Mouse (Mus musculus) embryonic stem cell, embryonic (primary cell): ENCODE measurements around the gene Tmem17.

ENCODE experiments used
- CTCF ChIA-PET, 4 experiments: fragments of 300-600 bp in 2 of 4; fragments of 350-600 bp in 2 of 4; sonication (Branson Sonifier 250); formaldehyde crosslinking; loops; one replicate each; lab custom pipeline; 2022; ENCODE audit warnings: inconsistent platforms in 2 of 4; lab: Charles Lee
- POLR2A ChIA-PET, 4 experiments: fragments of 300-600 bp in 2 of 4; fragments of 350-600 bp in 2 of 4; sonication (Branson Sonifier 250); formaldehyde crosslinking; loops; one replicate each; lab custom pipeline; 2022; ENCODE audit warnings: antibody characterized with exemption in 4 of 4, inconsistent platforms in 1 of 4; lab: Charles Lee

The Tmem17 gene

GRCm38 (mm10) chr11:22512038-22513001 is at the start of gene Tmem17:
Gene Tmem17, plus strand, starts transcription at chr11:22512088.
- CTCF ChIA-PET: interaction anchor here in 1 of 4 experiments (0.7 kb wide), 1 partner anchor 32 kb away, joined by 3 read pairs; no protein-coding TSS in a partner anchor
- POLR2A ChIA-PET: interaction anchor here in 3 of 4 experiments (0.6 to 3.1 kb wide), 12 partner anchors 8 to 226 kb away, joined by 3 to 13 read pairs (median 4); no protein-coding TSS in a partner anchor

DNA sequence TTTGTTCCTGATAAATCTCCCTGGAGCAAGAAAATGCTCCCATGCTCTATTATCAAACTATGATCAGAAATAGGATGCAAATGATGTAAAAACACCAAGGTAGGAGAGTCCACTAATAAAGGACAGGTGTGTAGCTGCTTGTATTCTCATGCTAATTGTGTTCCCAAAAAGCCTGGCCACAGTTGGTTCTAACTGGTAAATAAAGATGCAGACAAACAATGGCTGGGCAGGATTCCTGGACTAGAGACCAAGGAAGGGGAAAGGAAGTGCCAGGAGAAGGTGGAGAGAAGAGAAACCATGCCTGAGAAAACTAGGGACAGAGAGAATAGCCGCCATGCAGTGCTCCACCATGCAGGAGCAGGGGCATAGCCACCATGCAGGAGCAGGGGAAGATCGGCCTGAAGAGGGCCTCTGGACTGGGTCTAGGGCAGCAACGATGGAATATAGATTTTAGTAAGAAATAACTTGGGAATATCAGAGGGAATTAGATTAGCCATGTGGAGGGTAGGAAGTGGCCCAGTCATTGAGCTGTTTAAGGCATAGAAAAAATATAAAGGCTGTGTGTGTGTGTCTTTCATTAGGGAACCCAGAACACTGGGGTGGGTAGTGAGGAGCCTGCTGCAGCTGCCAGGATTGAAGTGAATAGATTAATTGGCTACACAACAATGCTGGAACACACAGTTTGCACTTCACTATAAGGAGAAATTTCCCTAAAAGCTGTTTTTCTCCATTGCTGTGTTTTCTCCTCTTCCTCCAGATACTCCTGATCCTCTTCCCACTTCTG is 31.9 kb upstream of the Tmem17 start:
- ChIA-PET CTCF (interaction anchor here in 3 of 4 experiments (0.6 kb wide), 3 partner anchors 16 to 440 kb away, joined by 3 to 9 read pairs (median 3); no protein-coding TSS in a partner anchor), POLR2A (interaction anchor here in 3 of 4 experiments (0.6 to 1.6 kb wide), 8 partner anchors 8 to 683 kb away, joined by 3 to 5 read pairs (median 3); no protein-coding TSS in a partner anchor)

- CTCF ChIA-PET: interaction anchor here in 1 of 4 experiments (0.6 kb wide), 1 partner anchor 80 kb away, joined by 5 read pairs; no protein-coding TSS in a partner anchor
- POLR2A ChIA-PET: interaction anchor here in 2 of 4 experiments (0.8 to 1.5 kb wide), 3 partner anchors 14 to 139 kb away, joined by 3 read pairs; no protein-coding TSS in a partner anchor
Measured at GRCm38 (mm10) chr11:22481639-22482361, 30.1 kb upstream of the Tmem17 start.

DNA sequence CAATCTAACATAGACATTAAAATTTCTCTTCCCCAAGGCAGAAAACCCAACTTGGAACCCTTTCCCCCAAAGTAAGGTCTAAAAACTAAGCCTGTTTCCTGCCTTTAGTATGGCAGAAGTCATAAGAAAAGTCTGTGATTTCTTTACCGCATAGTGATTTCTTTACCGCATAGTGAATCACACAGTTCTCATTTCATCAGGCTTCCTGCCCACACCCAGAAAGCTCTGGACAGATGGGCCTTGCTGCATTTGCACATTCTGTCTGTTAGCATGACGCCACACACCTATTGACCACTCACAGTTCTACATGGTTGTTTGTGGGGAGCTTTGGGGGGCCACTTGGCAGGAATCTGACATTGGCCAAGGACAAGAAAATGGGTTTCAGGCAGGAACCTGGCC is 29.5 kb upstream of the Tmem17 start:
- CTCF ChIA-PET: no interaction called here
- POLR2A ChIA-PET: interaction anchor here in 3 of 4 experiments (0.6 to 1.5 kb wide), 4 partner anchors 13 to 139 kb away, joined by 3 to 6 read pairs (median 3); no protein-coding TSS in a partner anchor

DNA sequence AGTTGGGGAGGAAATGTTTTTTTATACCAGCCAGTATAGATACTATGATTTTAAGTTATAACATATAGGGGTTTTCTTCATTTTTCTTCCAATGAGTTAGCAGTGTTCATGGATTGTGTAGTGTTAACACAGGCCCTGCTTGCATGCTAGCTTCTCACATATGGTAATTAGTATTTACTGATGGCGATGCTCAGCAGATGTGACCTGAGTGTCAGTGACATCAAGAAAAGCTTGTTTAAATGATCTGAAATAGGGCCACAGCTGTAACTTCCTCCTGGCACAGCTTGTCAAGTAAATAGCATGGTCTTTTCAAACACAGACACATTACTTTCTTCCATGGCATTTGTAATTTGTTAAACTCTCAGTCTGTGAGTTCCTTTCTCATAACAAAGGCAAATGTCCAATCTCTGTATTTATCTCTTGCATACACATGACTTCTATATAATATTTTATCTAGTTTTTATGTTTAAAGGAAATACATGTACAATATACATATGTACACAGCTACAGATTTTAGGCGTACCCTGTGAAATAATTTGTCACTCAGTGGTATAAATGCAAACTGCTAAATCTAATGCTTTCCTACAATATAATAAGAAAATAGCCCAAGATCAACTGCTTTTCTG is 18.1 kb upstream of the Tmem17 start:
- POLR2A ChIA-PET: interaction anchor here in 1 of 4 experiments (0.6 kb wide), 1 partner anchor 135 kb away, joined by 3 read pairs; no protein-coding TSS in a partner anchor
- CTCF ChIA-PET: no interaction called here

GRCm38 (mm10) chr11:22494941-22495340 is 16.9 kb upstream of the Tmem17 start:
- CTCF ChIA-PET: no interaction called here
- POLR2A ChIA-PET: interaction anchor here in 2 of 4 experiments (0.6 to 1.3 kb wide), 2 partner anchors 13 to 126 kb away, joined by 3 to 5 read pairs; no protein-coding TSS in a partner anchor

- ChIA-PET POLR2A (interaction anchor here in 1 of 4 experiments (0.6 kb wide), 1 partner anchor 301 kb away, joined by 3 read pairs; no protein-coding TSS in a partner anchor), CTCF (no interaction called here)
Measured at GRCm38 (mm10) chr11:22499396-22499795, 12.5 kb upstream of the Tmem17 start.

DNA sequence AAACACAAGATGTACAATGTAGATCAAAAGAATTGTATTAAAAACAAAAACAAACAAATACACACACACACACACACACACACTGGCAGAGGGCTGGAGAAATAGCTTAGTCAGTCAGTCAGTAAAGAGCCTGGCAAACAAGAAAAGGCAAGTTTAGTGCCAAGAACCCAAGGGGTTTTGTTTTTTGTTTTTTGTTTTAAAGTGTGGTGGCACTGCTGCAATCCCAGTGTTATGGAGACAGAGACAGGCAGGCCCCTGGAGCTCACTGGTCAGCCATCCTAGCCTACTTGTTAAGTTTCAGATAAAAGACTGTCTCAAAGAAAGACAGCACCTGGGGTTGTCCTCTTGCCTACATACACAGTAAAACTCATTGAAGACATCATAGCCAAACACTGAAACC is 12.0 kb upstream of the Tmem17 start:
- CTCF ChIA-PET: interaction anchor here in 1 of 4 experiments (0.5 kb wide), 1 partner anchor 1218 kb away, joined by 3 read pairs; no protein-coding TSS in a partner anchor

GRCm38 (mm10) chr11:22500771-22501566 is 10.9 kb upstream of the Tmem17 start:
- CTCF ChIA-PET: interaction anchor here in 1 of 4 experiments (0.5 kb wide), 1 partner anchor 9 kb away, joined by 5 read pairs; no protein-coding TSS in a partner anchor
- POLR2A ChIA-PET: interaction anchor here in 1 of 4 experiments (0.7 to 1.1 kb wide), 2 partner anchors 11 to 12 kb away, joined by 3 to 4 read pairs; partner anchors contain the start of gene Tmem17

More for the DNA sequence above, 12.0 kb upstream of the Tmem17 start:
- POLR2A ChIA-PET: no interaction called here

DNA sequence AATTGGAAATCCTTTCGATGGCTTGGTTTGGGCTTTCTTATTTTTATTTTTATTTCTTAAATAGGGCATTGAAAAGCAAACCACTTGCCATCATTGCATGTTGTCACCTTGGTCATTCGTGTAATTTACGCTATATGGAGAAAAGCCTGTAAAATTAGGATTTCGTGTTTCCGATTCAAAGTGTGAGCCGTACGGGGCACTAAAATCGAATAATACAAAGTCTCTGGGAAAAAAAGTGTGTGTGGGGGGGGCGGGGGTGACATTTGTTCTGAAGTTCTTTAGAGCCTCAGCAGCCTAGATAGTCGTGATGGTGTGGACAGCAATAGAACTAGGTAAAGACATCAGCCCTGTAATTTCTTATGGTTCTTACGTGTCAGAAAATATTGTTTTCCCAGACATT is 1.2 kb downstream of the Tmem17 start:
- ChIA-PET CTCF (no interaction called here), POLR2A (interaction anchor here in 2 of 4 experiments (1.0 to 3.1 kb wide), 5 partner anchors 106 to 227 kb away, joined by 3 to 13 read pairs (median 6); no protein-coding TSS in a partner anchor)

- ChIA-PET CTCF (no interaction called here), POLR2A (interaction anchor here in 2 of 4 experiments (0.6 to 0.8 kb wide), 2 partner anchors 33 to 78 kb away, joined by 3 read pairs; no protein-coding TSS in a partner anchor)
Measured at GRCm38 (mm10) chr11:22515061-22515460, 3.2 kb downstream of the Tmem17 start.

DNA sequence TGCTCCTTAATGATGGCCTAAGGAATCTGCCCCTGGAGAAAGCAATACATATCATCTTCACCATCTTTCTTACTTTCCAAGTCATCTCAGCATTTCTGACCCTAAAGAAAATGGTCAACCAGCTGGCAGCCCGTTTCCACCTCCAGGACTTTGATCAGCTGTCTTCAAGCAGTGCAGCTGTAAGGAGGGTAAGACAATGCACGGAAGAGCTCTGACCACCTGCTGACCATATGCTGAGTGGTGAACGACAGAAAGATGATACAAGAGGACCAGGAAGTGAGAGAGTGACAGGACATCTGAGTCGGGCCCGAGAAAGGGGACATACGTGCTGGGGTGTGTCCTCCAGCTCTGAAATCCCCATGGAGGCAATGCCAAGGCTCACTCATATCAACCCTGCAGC is 6.6 kb downstream of the Tmem17 start:
- POLR2A ChIA-PET: interaction anchor here in 1 of 4 experiments (0.7 kb wide), 1 partner anchor 102 kb away, joined by 3 read pairs; no protein-coding TSS in a partner anchor
- CTCF ChIA-PET: no interaction called here

GRCm38 (mm10) chr11:22520251-22520650 is 8.4 kb downstream of the Tmem17 start:
- CTCF ChIA-PET: interaction anchor here in 1 of 4 experiments (0.5 kb wide), 1 partner anchor 1424 kb away, joined by 4 read pairs; no protein-coding TSS in a partner anchor
- POLR2A ChIA-PET: interaction anchor here in 1 of 4 experiments (0.6 to 2.0 kb wide), 3 partner anchors 8 to 97 kb away, joined by 3 to 6 read pairs (median 5); partner anchors contain the start of gene Tmem17

- ChIA-PET POLR2A (interaction anchor here in 1 of 4 experiments (0.6 kb wide), 1 partner anchor 84 kb away, joined by 3 read pairs; no protein-coding TSS in a partner anchor), CTCF (no interaction called here)
Measured at GRCm38 (mm10) chr11:22524606-22525005, 12.7 kb downstream of the Tmem17 start.

- POLR2A ChIA-PET: interaction anchor here in 3 of 4 experiments (0.8 to 1.5 kb wide), 7 partner anchors 27 to 80 kb away, joined by 3 to 7 read pairs (median 4); no protein-coding TSS in a partner anchor
- CTCF ChIA-PET: interaction anchor here in 3 of 4 experiments (0.9 to 1.9 kb wide), 9 partner anchors 20 to 416 kb away, joined by 3 to 8 read pairs (median 4); no protein-coding TSS in a partner anchor
Measured at GRCm38 (mm10) chr11:22540600-22540999, 28.7 kb downstream of the Tmem17 start.
